Mouse (Mus musculus) MEL-GATA-1-ER (cell line): Measurements from ENCODE around the gene Smim4.

Source experiments
- DNase-seq: peaks from one replicate; pipeline ENCODE4 v3.0.0-alpha.2; 2012; ENCODE audit warnings: low read depth; ENCODE audit errors: extremely low read depth

The Smim4 gene

DNA sequence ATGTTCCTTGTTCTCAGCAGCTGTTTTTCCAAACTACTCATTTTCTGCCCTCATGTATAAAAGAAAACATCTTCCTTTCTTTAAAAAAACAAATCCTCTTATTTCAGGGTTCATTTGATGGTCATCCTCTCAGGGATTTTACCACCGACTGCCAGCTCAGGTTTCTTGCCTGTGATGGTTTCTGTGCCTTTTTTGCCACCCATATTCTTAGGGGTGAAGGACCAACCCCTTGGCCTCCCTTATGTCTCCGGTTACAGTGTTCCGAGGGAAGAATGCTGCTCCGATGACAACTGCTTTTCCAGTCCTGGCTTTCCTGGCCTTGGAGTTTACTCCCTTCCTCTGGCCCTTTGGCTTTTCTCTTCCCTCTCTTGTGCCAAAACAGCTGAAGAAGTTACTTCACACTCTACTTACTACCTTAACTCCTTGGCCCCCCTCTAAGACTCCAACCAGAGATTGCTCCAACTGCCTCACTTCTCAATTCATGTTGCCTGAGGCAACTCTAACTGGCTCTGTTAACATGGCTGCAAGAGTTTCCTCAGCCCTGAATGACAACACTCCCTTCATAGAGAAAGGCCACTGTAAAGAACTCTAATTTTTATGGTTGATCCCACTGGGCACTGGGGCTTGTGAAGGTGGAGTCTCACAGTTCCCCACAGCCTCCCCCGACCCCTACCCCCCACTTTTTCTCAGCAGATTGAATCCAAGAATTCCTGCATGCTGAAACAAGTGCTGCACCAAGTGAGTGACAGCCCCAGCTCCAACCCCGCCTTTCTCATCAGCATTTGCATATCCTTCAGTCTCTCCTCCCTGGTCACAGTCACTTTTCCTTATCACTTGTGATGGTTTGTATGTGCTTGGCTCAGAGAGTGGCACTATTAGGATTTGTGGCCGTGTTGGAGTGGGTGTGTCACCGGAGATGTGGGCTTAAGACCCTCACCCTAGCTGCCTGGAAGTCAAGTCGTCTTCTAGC lies 3.4 kb downstream of the Smim4 start:
- no peak for DNase-seq

DNA sequence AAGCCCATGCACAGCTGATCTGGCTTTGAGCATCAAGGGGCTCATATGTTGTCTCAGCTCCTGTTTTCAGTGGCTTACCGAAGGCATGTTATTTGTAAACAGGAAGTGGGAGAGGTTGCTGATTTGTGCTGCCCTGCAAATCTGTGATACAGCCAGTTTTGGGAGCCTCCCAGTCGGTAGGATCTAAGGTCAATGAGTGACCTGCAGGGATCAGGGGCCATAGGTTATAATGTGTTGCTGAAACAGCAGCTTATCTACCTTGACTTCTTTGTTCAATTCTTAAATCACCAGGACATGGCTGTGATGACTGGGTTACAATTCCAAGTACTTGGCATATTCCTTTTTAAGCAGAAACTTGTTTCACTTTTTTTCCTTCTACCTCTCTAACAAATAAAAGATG lies 13.2 kb downstream of the Smim4 start:
- no peak for DNase-seq

DNA sequence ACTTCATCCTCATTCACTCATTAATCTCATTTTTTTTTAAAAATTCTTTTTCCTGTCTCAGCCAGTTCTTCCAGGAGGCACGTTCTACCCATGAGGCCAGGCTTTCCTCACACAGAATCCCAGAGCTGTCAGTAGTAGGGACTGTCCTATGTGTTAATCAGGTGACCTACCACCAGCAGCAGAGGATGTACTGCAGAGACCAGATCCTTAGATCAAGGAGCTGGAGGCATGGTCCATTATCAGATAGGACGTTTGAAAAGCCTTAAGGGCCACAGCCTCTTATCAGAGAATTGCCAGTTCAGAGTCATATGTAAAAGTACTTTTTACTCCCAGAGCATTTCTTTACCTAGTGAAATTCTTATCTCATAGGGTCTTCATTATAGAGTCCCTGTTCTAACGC lies 14.7 kb downstream of the Smim4 start:
- no peak for DNase-seq

GRCm38 (mm10) chr14:31112187-31112586 lies 16.6 kb downstream of the Smim4 start:
- no peak for DNase-seq

DNA sequence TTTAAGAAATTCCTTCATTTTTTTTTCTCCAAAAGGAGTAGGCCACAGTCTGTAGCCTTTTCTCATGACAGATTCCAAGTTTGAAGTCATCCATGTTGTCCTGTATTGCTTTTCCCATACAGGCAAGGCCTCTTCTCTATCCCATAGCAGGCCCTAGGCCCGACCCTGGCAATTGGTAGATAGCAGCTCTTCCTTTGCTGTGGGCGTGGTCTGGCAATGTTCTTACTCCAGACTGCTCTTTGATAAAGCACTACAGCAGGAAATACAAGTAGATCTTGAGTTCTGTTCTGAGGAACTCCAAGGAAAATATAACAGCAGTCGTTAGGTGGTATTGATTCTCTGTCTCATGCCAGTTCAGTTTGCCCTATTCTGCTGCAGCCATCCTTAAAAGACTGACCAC lies 18.1 kb downstream of the Smim4 start:
- peak; percentile 69 for DNase-seq

- no peak for DNase-seq
Observed at GRCm38 (mm10) chr14:31105156-31105555, 23.6 kb downstream of the Smim4 start.

DNA sequence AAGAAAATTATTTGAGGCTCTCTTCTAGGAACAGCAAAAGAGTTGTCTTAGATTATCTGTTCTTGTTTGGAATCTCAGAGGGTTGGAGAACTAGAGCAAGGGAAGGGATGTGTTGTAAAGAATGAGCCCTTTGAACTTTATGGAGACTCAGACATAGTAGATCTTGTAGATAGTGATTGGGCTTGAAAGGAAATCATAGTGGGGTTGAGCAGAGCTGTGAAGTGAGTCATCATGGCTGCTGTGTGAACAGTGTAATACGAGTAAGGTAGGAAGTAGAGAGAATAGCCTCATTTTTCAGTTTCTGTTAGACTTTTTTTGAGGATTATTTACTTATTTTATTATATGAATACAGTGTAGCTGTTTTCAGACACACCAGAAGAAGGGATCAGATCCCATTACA lies 38.8 kb downstream of the Smim4 start:
- DNase-seq, result no peak

- DNase-seq, result no peak
Observed at GRCm38 (mm10) chr14:31088515-31088914, 40.2 kb downstream of the Smim4 start.

DNA sequence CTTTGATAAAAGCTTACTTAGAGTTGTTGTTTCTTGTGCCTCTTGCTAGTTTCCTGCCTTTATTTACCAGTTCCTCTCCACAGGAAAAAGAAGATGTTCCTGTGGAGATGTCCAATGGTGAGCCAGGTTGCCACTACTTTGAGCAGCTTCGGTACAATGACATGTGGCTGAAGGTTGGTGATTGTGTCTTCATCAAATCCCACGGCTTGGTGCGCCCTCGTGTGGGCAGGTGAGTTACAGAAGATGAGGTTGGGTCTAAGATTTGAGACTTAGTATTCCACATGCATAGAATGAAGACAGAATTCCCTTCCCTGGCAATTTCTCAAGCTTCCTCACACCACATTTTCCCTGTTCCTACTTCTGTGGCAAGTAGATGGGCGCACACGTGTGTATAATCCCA lies 41.3 kb downstream of the Smim4 start:
- no peak for DNase-seq

GRCm38 (mm10) chr14:31081147-31081546 lies 47.6 kb downstream of the Smim4 start:
- no peak for DNase-seq

- no peak for DNase-seq
Observed at GRCm38 (mm10) chr14:31079313-31080028, 49.3 kb downstream of the Smim4 start.

- no peak for DNase-seq
Observed at GRCm38 (mm10) chr14:31078597-31079208, 50.1 kb downstream of the Smim4 start.

GRCm38 (mm10) chr14:31069086-31069733 lies 59.5 kb downstream of the Smim4 start:
- DNase-seq, result no peak

GRCm38 (mm10) chr14:31062277-31062676 lies 66.5 kb downstream of the Smim4 start:
- no peak for DNase-seq

- DNase-seq, result no peak
Observed at GRCm38 (mm10) chr14:31045817-31046216, 82.9 kb downstream of the Smim4 start.

DNA sequence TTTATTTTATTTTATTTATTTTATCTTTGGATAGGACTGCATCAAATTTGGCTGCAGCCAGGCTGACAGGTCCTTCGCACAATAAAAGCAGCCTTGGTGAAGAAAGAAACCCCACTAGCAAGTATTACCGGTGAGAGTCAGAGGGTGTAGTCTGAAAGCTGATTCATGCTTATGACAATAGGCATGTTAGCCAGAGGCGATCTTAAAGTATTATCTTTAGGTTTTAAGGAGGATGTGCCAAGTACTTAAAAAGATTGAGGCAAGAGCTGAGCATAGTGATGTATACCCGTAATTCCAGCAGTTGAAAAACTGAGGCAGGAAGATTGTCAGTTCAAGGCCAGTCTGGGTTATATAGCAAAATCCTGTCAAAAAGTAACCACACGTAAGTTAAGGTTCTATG lies 83.5 kb downstream of the Smim4 start:
- no peak for DNase-seq
